Mouse (Mus musculus) CH12.LX (cell line): ENCODE measurements at regions not wholly inside any gene's neighbourhood (a gene's known extent, or its start where the extent isn't known, plus 50 kb on each side); places are given as distances from the start of the nearest gene placed in this dataset.

Experiments
- CTCF ChIP-seq, 2 experiments: IDR thresholded peaks in 1 of 2; conservative IDR thresholded peaks in 1 of 2; 2 replicates each; pipeline ENCODE4 v1.5.1; 2011 to 2012; ENCODE audit warnings: low read depth in 2 of 2, low read length in 2 of 2, improper control_type of control experiment in 1 of 2, inconsistent platforms in 1 of 2, mild to moderate bottlenecking in 1 of 2, moderate library complexity in 1 of 2
- HCFC1 ChIP-seq: IDR thresholded peaks from 2 replicates; pipeline ENCODE4 v1.6.1; 2012; ENCODE audit warnings: low read depth, mild to moderate bottlenecking, inconsistent platforms, low read length, improper control_type of control experiment
- JUND ChIP-seq: conservative IDR thresholded peaks from 2 replicates; pipeline ENCODE4 v1.6.1; 2011; ENCODE audit warnings: low read depth, low read length, improper control_type of control experiment
- POLR2A ChIP-seq: IDR thresholded peaks from 2 replicates; pipeline ENCODE4 v1.6.1; 2011; ENCODE audit warnings: low read depth, mild to moderate bottlenecking, improper control_type of control experiment, low read length
- RCOR1 ChIP-seq: conservative IDR thresholded peaks from 2 replicates; pipeline ENCODE4 v1.6.1; 2012; ENCODE audit warnings: low read depth, mild to moderate bottlenecking, inconsistent platforms, low read length, improper control_type of control experiment

DNA sequence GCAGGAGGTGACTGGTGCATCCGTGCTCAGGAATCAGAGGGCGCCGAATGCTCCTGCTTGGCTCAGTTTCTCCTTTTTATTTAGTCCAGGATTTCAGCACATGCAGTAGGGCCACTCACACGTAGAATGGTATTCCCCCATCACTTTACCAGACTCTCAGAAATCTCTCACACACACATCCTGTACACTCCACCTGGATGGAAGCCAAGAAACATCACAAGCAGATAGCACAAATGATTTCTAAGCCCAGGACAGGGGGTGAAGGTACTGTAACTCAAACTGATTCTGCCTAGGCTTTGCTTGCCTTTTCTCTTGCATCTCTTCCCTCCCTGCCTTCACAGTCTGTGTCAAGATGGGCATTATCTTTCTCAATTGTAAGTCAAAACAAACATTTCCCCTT, 301.6 kb downstream of the 1500009L16Rik start:
- TF ChIP-seq CTCF (conservative IDR thresholded peaks at IDR 0.05 in 1 of 2, IDR thresholded peaks at IDR 0.05 in 1 of 2; ENCODE audit: low read depth in 2 of 2, low read length in 2 of 2) (no peak), POLR2A (no peak), HCFC1 (no peak), JUND (no peak), RCOR1 (no peak)
